Mouse (Mus musculus): ENCODE measurements around the gene Gdf2. TPM values are rescaled to one million over a fixed set of nuclear protein-coding genes. Genes with fewer than 3 reads are reported as not detected.

Gdf2 gene
- polyA plus RNA-seq (2015; fragmentation: Nextera tagmentation; extraction: Ambion mirVana), result 0.34 and 0.45 TPM in 2 replicates

DNA sequence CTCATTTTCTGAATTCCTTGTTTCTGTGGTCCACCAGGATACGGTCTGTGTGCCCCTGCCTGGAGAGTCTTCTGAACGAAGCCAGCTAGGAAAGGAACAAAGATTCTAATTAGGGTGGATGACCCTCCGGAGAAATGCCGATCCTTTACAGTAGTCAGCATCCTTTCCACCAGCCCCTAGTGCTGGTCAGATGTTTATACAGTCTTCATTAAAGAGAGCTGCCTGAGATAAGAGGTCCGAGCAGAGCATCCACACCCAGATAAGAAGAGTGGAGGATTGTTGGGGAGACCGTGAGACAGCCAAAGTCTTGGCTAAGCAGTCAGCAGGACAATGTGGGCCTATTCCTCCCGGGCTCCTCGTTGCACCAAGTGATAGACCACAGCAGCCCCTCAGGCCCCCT, at the start of gene Gdf2:
Gene Gdf2 (plus strand): TSS at position 301 of the 400 bp plus-strand sequence.
- Histone ChIP-seq H3K27me3 (replicated peaks) (no peaks in the 10 kb centered on the region), H3K9ac (no peak within 1 kb of the TSS), H3K9me3 (no peaks in the 10 kb centered on the region), H3K36me3 (no peaks in the 10 kb centered on the region), H3K4me3 (replicated peaks) (no peak within 1 kb of the TSS), H3K27ac (no peak within 1 kb of the TSS), H3K4me1 (replicated peaks) (no peaks in the 10 kb centered on the region), H3K4me2 (replicated peaks) (no peak within 1 kb of the TSS)
- WGBS, result 55% methylated on average over 8 of the region's 8 CpGs
- ATAC-seq, result no peak

DNA sequence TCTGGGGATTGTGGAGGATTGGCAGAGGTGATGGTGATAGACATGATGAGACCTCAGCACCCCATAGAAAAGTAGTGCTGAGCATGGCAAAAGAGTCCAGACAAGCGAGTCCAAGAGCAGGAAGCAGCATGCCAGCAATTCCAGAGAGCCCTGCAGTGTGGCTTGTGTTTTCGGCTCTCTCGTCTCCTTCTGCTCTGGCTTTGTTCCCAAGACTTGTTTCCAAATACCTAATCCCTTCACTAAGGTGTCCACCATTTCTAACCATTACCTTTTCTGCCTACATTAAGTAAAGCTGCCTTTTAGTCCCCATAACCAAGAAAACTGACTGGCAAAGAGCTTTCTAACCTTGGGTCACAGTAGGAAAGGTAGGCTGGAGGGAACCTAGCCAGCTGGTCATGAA, 49.3 kb upstream of the Gdf2 start:
- Histone ChIP-seq H3K36me3 (no peaks in the 10 kb centered on the region), H3K4me2 (replicated peaks) (no peak overlapping the region), H3K27me3 (replicated peaks) (no peaks in the 10 kb centered on the region), H3K4me3 (replicated peaks) (no peak overlapping the region), H3K9ac (no peak overlapping the region), H3K4me1 (replicated peaks) (0 out of 2 replicates have a peak, but pooled peaks cover 3% of the 10 kb centered on the region), H3K27ac (no peak overlapping the region), H3K9me3 (no peaks in the 10 kb centered on the region)
- 83% methylated on average over 3 of the region's 3 CpGs for WGBS
- no peak for ATAC-seq

DNA sequence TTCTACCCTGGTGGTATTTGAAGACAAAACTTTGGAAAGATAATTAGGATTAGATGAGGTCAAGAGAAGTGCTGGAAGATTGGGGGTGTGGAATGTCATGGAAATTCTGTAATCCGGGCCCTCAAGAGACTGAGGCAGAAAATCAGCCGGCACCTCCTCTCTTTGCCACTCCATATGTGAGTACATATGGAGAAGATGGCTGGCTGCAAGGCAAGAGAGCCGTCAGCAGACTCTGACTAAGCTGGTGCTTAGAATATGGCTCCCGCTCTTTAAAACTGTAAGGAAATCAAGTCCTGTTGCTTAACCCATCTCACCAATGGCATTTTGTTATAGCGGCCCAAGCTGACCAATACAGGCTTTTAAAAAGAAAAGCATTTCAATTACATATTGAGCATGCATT, 45.1 kb upstream of the Gdf2 start:
- no peak for ATAC-seq
- Histone ChIP-seq H3K9me3 (no peaks in the 10 kb centered on the region), H3K4me3 (replicated peaks) (no peak overlapping the region), H3K27me3 (replicated peaks) (no peaks in the 10 kb centered on the region), H3K4me1 (replicated peaks) (no peaks in the 10 kb centered on the region), H3K27ac (no peak overlapping the region), H3K4me2 (replicated peaks) (no peak overlapping the region), H3K9ac (no peak overlapping the region), H3K36me3 (no peaks in the 10 kb centered on the region)
- WGBS, result 93% methylated on average over 5 of the region's 5 CpGs

DNA sequence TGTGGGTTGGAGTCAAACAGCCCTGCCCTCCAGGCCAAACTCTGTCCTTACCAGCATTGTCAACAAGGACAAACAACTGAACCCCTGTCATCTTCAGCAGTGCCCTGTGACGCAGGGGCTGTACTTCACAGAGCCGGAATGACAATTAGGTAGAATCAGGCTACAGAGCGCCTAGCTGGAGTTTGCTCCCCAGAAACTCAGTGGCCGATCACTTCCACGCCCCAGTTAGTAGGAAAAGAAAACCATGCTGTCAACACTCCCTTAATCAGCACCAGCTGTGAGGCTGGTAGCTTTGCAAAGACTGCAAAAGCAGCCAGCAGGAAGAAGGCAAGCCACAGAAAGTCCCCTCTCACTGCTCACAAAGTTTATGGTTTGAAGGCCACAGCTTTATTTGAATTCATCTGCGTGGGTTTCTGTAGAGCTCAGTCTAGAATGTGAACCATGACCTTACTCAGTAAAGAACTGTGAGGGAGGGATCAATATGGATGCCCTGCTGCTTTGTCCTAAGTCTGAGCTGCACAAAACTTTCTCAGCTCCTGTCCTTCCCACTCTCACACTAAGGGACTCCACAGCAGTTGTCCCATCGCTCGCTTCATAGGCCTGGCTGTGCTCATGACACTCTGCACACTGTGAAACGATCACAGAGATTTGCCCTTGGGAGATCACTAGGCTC, 44.1 kb upstream of the Gdf2 start:
- H3K4me1 ChIP-seq (replicated peaks), result no peaks in the 10 kb centered on the region
- no peaks in the 10 kb centered on the region for H3K27me3 ChIP-seq (replicated peaks)
- no peak overlapping the region for H3K4me3 ChIP-seq (replicated peaks)
- no peak overlapping the region for H3K27ac ChIP-seq
- no peaks in the 10 kb centered on the region for H3K9me3 ChIP-seq
- H3K9ac ChIP-seq, result no peak overlapping the region
- 57% methylated on average over 9 of the region's 9 CpGs for WGBS
- H3K4me2 ChIP-seq (replicated peaks), result no peak overlapping the region
- no peaks in the 10 kb centered on the region for H3K36me3 ChIP-seq
- ATAC-seq, result no peak

DNA sequence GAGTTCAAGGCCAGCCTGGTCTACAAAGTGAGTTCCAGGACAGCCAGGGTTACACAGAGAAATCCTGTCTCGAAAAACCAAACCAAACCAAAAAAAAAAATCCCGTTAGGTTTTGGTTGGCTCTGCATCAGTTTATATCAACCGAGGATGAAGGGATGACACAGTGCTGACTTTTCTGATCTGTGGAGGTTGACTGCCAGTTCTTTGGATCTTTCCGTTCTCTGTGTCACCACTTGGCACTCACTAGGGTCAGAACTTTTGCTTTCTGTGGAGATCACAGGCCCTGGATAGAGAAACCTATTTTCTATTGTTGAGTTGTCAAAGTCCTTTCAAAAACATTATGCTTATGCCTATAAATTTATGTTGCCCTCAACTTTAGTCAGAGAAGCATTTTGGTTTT, 38.1 kb upstream of the Gdf2 start:
- no peak overlapping the region for H3K4me3 ChIP-seq (replicated peaks)
- H3K27me3 ChIP-seq (replicated peaks), result no peaks in the 10 kb centered on the region
- ATAC-seq, result no peak
- H3K4me1 ChIP-seq (replicated peaks), result no peaks in the 10 kb centered on the region
- 89% methylated on average over 4 of the region's 4 CpGs for WGBS
- no peak overlapping the region for H3K4me2 ChIP-seq (replicated peaks)
- no peaks in the 10 kb centered on the region for H3K9me3 ChIP-seq
- no peak overlapping the region for H3K27ac ChIP-seq
- H3K9ac ChIP-seq, result no peak overlapping the region
- H3K36me3 ChIP-seq, result no peaks in the 10 kb centered on the region

DNA sequence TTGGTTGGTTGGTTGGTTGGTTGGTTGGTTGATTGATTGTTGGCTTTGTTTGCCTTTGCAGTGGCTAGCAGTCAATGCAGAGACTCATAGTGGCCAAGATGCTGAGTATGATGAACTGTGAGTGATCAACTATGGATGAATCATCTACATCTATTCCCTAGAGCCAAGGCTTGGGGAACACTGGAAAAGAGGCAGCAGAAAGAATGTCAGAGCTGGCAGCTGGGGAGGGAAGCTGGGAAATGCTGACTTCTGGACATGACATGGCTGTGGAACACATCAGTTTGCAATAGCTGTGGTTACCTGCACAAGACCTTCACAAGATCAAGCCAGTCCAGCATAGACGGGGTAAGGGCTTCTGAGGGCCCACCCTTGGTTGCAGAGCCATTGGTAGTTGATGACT, 37.6 kb upstream of the Gdf2 start:
- ATAC-seq, result no peak
- 87% methylated on average over 1 of the region's 1 CpGs for WGBS

DNA sequence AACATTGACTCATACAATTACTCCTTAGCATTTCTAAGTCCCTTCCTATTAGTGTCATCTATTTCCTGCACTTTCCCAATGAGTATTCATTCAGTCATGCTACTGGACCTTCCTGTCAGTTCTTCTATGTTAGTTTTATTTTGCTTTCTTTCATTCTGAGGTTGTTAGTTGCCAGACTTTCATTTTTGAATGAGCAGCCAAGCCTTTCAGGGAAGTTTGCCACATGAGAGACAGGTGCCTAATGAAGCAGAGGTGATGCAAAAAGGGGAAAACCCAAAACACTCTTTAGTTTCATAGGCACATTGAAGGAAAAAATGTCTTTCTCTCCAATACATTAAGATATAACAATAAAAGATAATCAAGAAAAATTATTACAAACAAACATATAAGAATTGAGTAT, 36.0 kb upstream of the Gdf2 start:
- Histone ChIP-seq H3K27ac (no peak overlapping the region), H3K4me1 (replicated peaks) (no peaks in the 10 kb centered on the region), H3K27me3 (replicated peaks) (no peaks in the 10 kb centered on the region), H3K36me3 (no peaks in the 10 kb centered on the region), H3K9ac (no peak overlapping the region), H3K9me3 (no peaks in the 10 kb centered on the region), H3K4me2 (replicated peaks) (no peak overlapping the region), H3K4me3 (replicated peaks) (no peak overlapping the region)
- no peak for ATAC-seq

More for the DNA sequence above, 37.6 kb upstream of the Gdf2 start:
- Histone ChIP-seq H3K9me3 (no peaks in the 10 kb centered on the region), H3K27ac (no peak overlapping the region), H3K9ac (no peak overlapping the region), H3K4me3 (replicated peaks) (no peak overlapping the region), H3K4me1 (replicated peaks) (no peaks in the 10 kb centered on the region), H3K27me3 (replicated peaks) (no peaks in the 10 kb centered on the region), H3K36me3 (no peaks in the 10 kb centered on the region), H3K4me2 (replicated peaks) (no peak overlapping the region)

DNA sequence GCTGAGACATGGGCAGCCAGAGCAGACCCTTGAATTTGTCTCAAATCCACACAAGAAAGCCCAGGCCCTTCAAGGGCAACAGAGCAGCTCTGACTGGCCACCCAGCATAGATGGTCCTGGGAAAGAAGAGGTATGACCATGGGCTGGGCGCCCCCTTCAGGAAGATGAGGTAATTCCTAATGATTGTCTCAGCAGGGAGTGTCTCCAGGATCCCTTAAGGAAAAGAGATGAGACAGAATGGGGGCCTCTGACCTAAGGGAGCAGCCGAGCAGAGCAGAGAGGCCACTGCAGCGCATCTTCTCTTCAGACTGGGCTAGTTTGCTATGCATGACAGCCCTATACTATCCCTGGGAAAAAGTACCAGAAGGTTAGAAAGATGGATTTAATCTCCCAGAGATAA, 27.1 kb upstream of the Gdf2 start:
- no peak for ATAC-seq
- Histone ChIP-seq H3K9me3 (no peaks in the 10 kb centered on the region), H3K4me3 (replicated peaks) (no peak overlapping the region), H3K4me2 (replicated peaks) (no peak overlapping the region), H3K36me3 (no peaks in the 10 kb centered on the region), H3K9ac (no peak overlapping the region), H3K27me3 (replicated peaks) (no peaks in the 10 kb centered on the region), H3K4me1 (replicated peaks) (0 out of 2 replicates have a peak, but pooled peaks cover 3% of the 10 kb centered on the region), H3K27ac (0 out of 2 replicates have a peak overlapping the region, but pooled peaks have one; percentile 7)
- WGBS, result 40% methylated on average over 3 of the region's 3 CpGs

DNA sequence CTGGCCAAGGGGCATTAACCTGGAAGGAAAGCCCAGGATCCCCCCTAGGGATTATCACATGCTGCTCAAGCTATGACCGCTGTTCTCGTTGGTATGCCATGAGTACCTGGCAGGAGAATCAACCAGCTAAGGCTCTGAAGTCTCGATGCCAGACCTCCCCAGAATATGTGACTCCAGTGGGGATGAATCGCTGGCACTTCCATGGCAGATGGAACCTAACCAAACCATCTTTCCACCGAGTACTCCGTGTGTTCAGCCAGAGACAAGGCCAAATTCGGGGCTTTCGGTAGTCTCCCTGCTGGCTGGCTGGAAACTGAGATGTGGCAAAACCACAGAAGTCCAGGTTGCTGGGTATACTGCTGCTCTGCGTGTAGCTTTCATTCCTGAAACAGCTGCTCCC, 26.6 kb upstream of the Gdf2 start:
- Histone ChIP-seq H3K36me3 (no peaks in the 10 kb centered on the region), H3K27me3 (replicated peaks) (no peaks in the 10 kb centered on the region), H3K4me2 (replicated peaks) (no peak overlapping the region), H3K9me3 (no peaks in the 10 kb centered on the region), H3K4me1 (replicated peaks) (0 out of 2 replicates have a peak, but pooled peaks cover 3% of the 10 kb centered on the region), H3K4me3 (replicated peaks) (no peak overlapping the region), H3K27ac (no peak overlapping the region), H3K9ac (no peak overlapping the region)
- WGBS, result 92% methylated on average over 9 of the region's 9 CpGs
- ATAC-seq, result no peak

DNA sequence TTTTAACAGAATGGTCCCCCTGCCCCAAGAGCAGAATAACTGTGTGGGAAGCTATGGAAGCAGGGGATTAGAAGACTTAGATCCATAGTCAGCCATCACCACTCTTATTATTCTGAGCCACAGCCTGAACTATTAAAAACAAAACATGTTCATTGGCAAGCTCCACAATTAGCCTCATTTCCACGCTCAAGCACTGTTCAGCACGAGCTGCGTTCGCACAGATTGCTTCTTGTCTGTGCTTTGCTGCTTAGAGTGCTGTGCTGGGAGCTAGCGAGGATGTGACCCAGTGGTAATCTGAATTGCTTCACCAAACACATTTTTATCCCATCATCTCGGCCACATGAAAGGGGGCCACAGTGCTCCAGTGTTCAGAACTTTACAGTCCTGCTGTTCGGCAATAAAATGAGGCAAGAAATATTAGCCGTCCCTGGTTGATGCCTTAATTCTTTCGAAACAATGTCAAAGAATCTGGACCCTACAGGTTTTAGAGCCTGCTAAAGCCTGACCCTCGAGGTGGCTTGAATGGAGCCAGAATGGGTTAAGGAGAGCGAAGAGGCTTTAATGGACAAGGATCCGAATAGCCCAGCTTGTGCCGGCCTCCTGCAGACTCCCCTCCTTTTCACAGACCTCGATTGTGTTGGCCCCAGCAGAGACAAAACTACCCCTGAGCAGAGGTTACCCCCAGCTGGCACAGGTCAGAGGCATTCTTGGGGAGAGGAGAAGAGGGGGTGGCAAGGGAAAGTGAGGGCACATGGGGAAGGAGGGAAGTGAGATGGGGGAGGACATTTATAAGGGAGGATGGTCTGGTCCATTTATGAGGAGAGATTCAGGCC, 19.9 kb upstream of the Gdf2 start:
- H3K36me3 ChIP-seq, result no peaks in the 10 kb centered on the region
- H3K4me3 ChIP-seq (replicated peaks), result no peak overlapping the region
- WGBS, result 62% methylated on average over 14 of the region's 14 CpGs
- H3K4me1 ChIP-seq (replicated peaks), result peaks cover 6% of the 10 kb centered on the region
- no peak overlapping the region for H3K4me2 ChIP-seq (replicated peaks)
- peaks cover 49% of the 10 kb centered on the region for H3K27me3 ChIP-seq (replicated peaks)
- ATAC-seq, result no peak
- no peak overlapping the region for H3K27ac ChIP-seq
- no peak overlapping the region for H3K9ac ChIP-seq
- H3K9me3 ChIP-seq, result no peaks in the 10 kb centered on the region

DNA sequence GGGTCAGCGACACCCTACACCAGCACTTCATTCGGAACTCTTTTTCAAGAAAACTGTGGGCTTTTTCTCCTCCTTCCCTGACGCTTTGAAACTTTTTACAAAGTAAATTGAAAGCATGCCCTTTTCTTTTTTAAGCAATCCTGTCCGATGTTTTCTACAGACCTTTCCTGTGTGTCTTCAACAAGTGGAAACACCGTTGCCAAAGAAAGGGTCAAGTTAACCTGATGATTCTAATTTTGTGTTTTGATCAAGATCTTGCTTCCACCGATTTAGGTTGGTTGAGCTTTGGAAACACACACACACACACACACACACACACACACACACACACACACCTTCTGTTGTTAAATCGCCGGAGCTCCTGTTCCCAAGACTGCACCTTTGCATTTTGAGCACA, 18.1 kb upstream of the Gdf2 start:
- H3K27ac ChIP-seq, result no peak overlapping the region
- 20% methylated on average over 8 of the region's 8 CpGs for WGBS
- H3K4me3 ChIP-seq (replicated peaks), result peak overlapping the region; percentile 55
- H3K4me1 ChIP-seq (replicated peaks), result peaks cover 6% of the 10 kb centered on the region
- peak overlapping the region; percentile 96 for H3K4me2 ChIP-seq (replicated peaks)
- no peaks in the 10 kb centered on the region for H3K36me3 ChIP-seq
- H3K9me3 ChIP-seq, result no peaks in the 10 kb centered on the region
- no peak overlapping the region for H3K9ac ChIP-seq
- peaks cover 53% of the 10 kb centered on the region for H3K27me3 ChIP-seq (replicated peaks)
- ATAC-seq, result no peak

DNA sequence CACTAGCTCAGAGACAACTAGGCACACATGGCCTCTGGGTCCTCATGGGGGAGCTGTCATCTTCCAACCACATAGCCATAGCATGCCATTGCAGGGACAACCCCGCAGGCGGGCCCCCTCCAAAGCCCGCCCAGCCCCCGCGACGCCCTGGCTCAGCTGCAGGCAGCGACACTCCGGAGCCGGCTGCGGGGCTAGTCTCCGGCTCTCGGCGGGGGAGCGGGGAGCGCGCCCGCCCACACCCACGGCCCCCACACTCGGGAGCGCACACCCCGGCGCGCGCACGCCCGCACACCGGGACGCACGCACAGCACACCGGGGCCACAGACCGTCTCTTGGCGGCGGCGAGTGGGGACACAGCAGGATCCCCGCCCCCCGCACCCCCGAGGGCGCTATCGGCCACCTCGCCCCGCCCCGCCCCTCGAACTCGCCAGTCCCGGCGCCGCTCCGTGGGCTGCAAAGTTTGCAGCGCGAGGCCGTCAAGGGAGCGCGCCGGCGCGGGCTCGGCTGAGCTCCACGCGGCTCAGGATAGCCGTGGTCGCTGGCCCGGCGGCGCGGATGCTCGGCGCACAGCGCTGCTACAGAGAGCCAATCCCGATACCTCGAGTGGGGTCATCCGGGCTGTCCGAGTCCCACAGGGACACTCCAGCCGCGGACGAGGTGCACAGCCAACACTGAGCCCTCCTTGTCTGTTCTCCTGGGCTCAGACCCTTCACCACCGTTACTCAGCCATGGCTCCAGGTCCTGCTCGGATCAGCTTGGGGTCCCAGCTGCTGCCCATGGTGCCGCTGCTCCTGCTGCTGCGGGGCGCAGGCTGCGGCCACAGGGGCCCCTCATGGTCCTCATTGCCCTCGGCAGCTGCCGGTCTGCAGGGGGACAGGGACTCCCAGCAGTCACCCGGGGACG, 17.4 kb upstream of the Gdf2 start, which contains the start of gene Gdf10:
Gene Gdf10 (plus strand): TSS at position 420 of the 903 bp plus-strand sequence.
- H3K4me2 ChIP-seq (replicated peaks), result peak within 1 kb of the TSS; percentile 96
- peak within 1 kb of the TSS; percentile 51 for H3K9ac ChIP-seq
- no peak within 1 kb of the TSS for H3K27ac ChIP-seq
- no peaks in the 10 kb centered on the region for H3K36me3 ChIP-seq
- H3K27me3 ChIP-seq (replicated peaks), result peaks cover 53% of the 10 kb centered on the region
- H3K9me3 ChIP-seq, result no peaks in the 10 kb centered on the region
- peak; percentile 84 for ATAC-seq
- H3K4me1 ChIP-seq (replicated peaks), result peaks cover 6% of the 10 kb centered on the region
- under 1% methylated on average over 73 of the region's 85 CpGs for WGBS
- peak within 1 kb of the TSS; percentile 55 for H3K4me3 ChIP-seq (replicated peaks)

All from intestine, embryonic 15.5 days (tissue).